26 mouse cellular contexts compared by ENCODE assay signal in genomic region chr6:128854895-128855294, GRCm38 (mm10). TPM values are rescaled to one million over a fixed set of nuclear protein-coding genes. Genes with fewer than 3 reads are reported as not detected.
DNase-seq lines count a peak whose midpoint lies in the region; ATAC-seq and TF ChIP-seq lines count a peak whose summit lies in the region.
"Had no signal": no experiment of that assay in that cellular context is flagged by ENCODE, and none has a peak within 500 bp of the region (broad histone marks: within the 10 kb centered on the region; RNA-seq: fewer than 3 reads in every experiment).

No protein-coding gene starts in this region.

- H3K4me1 ChIP-seq in midbrain, embryonic 11.5 days (ENCODE audit: control insufficient read depth, insufficient read depth, low read length) = no peaks in the 10 kb centered on the region
- H3K4me1 ChIP-seq in midbrain, embryonic 15.5 days = no peaks in the 10 kb centered on the region
- H3K4me1 ChIP-seq in intestine, postnatal 0 days (replicated peaks; ENCODE audit: control insufficient read depth, insufficient read depth, low read length) = peaks cover 4% of the 10 kb centered on the region; the same call in 1 of the 2 replicates
- H3K4me1 ChIP-seq: embryonic facial prominence, embryonic 12.5 days; forebrain, embryonic 13.5 days; forebrain, embryonic 15.5 days had no signal

- H3K27ac ChIP-seq in layer of hippocampus, adult 2 months = 0 out of 2 replicates have a peak overlapping the region, but pooled peaks have one; percentile 2
- no peak overlapping the region for H3K27ac ChIP-seq in midbrain, embryonic 11.5 days (ENCODE audit: low read depth, low read length)
- H3K27ac ChIP-seq in midbrain, embryonic 15.5 days = no peak overlapping the region
- no peak overlapping the region for H3K27ac ChIP-seq in intestine, postnatal 0 days (ENCODE audit: low read depth, low read length)
- H3K27ac ChIP-seq: embryonic facial prominence, embryonic 10.5 days; embryonic facial prominence, embryonic 12.5 days; forebrain, embryonic 13.5 days; forebrain, embryonic 15.5 days had no signal

- no peak overlapping the region for H3K9ac ChIP-seq in midbrain, embryonic 11.5 days (ENCODE audit: low read length)
- no peak overlapping the region for H3K9ac ChIP-seq in midbrain, embryonic 15.5 days
- no peak overlapping the region for H3K9ac ChIP-seq in intestine, postnatal 0 days (ENCODE audit: low read depth, low read length)
- H3K9ac ChIP-seq: embryonic facial prominence, embryonic 12.5 days; forebrain, embryonic 13.5 days; forebrain, embryonic 15.5 days; forebrain, postnatal 0 days had no signal

- H3K4me3 ChIP-seq in layer of hippocampus, adult 2 months = no peak overlapping the region
- no peak overlapping the region for H3K4me3 ChIP-seq in midbrain, embryonic 11.5 days (ENCODE audit: low read depth, low read length)
- no peak overlapping the region for H3K4me3 ChIP-seq in midbrain, embryonic 15.5 days
- no peak overlapping the region for H3K4me3 ChIP-seq in intestine, postnatal 0 days (ENCODE audit: low read depth, low read length)
- H3K4me3 ChIP-seq: embryonic facial prominence, embryonic 10.5 days; embryonic facial prominence, embryonic 12.5 days; forebrain, embryonic 13.5 days; forebrain, embryonic 15.5 days had no signal

- no peak for DNase-seq in layer of hippocampus, adult 2 months (ENCODE audit: low spot score in 2 of 2)
- DNase-seq in layer of hippocampus, postnatal 25 days (ENCODE audit: extremely low spot score in 1 of 2, low spot score in 1 of 2) = no peak
- DNase-seq in midbrain, embryonic 11.5 days (ENCODE audit: low spot score, missing footprints) = peak; percentile 33
- no peak for DNase-seq in B cell, adult 2 months
- DNase-seq: adrenal gland, adult 2 months; adrenal gland, postnatal 10 days; adrenal gland, postnatal 25 days; cerebellum, adult 11 months; cerebellum, adult 18-20 months; cerebellum, adult 8-10 months; cerebellum, adult 9-11 months; forebrain, postnatal 0 days had no signal

- H3K9me3 ChIP-seq in midbrain, embryonic 11.5 days (ENCODE audit: control insufficient read depth, low read length) = no peaks in the 10 kb centered on the region
- H3K9me3 ChIP-seq in midbrain, embryonic 15.5 days = no peaks in the 10 kb centered on the region
- no peaks in the 10 kb centered on the region for H3K9me3 ChIP-seq in intestine, postnatal 0 days (ENCODE audit: control insufficient read depth)
- H3K9me3 ChIP-seq: embryonic facial prominence, embryonic 10.5 days; embryonic facial prominence, embryonic 12.5 days; forebrain, embryonic 13.5 days; forebrain, embryonic 15.5 days had no signal

- 95% methylated on average over 3 of the region's 3 CpGs for WGBS in midbrain, embryonic 11.5 days
- 92% methylated on average over 3 of the region's 3 CpGs for WGBS in midbrain, embryonic 15.5 days
- 53% methylated on average over 3 of the region's 3 CpGs for WGBS in intestine, postnatal 0 days

- no peaks in the 10 kb centered on the region for H3K27me3 ChIP-seq in midbrain, embryonic 11.5 days (ENCODE audit: control insufficient read depth, insufficient read depth, low read length)
- no peaks in the 10 kb centered on the region for H3K27me3 ChIP-seq in midbrain, embryonic 15.5 days (replicated peaks)
- no peaks in the 10 kb centered on the region for H3K27me3 ChIP-seq in intestine, postnatal 0 days (replicated peaks; ENCODE audit: control insufficient read depth, insufficient read depth, low read length)
- H3K27me3 ChIP-seq: embryonic facial prominence, embryonic 12.5 days; forebrain, embryonic 13.5 days; forebrain, embryonic 15.5 days had no signal

- no peak for TF ChIP-seq CTCF in layer of hippocampus, adult 2 months (conservative IDR thresholded peaks at IDR 0.05)
- TF ChIP-seq CTCF in intestine, postnatal 0 days (IDR thresholded peaks at IDR 0.05; ENCODE audit: low read depth) = no peak

- no peak overlapping the region for H3K4me2 ChIP-seq in midbrain, embryonic 11.5 days
- H3K4me2 ChIP-seq in midbrain, embryonic 15.5 days = no peak overlapping the region
- H3K4me2 ChIP-seq in intestine, postnatal 0 days (replicated peaks; ENCODE audit: low read depth) = no peak overlapping the region
- H3K4me2 ChIP-seq: embryonic facial prominence, embryonic 12.5 days; forebrain, embryonic 15.5 days had no signal

- no peaks in the 10 kb centered on the region for H3K36me3 ChIP-seq in midbrain, embryonic 11.5 days (ENCODE audit: control insufficient read depth, insufficient read depth, low read length)
- no peaks in the 10 kb centered on the region for H3K36me3 ChIP-seq in midbrain, embryonic 15.5 days (replicated peaks)
- H3K36me3 ChIP-seq in intestine, postnatal 0 days (ENCODE audit: control insufficient read depth, insufficient read depth) = no peaks in the 10 kb centered on the region
- H3K36me3 ChIP-seq: embryonic facial prominence, embryonic 10.5 days; embryonic facial prominence, embryonic 12.5 days; forebrain, embryonic 15.5 days had no signal

- ATAC-seq in midbrain, embryonic 11.5 days (ENCODE audit: low FRiP score) = no peak
- no peak for ATAC-seq in midbrain, embryonic 15.5 days (replicated peaks)
- ATAC-seq in intestine, postnatal 0 days = peak; percentile 70; the same call in 1 of the 2 replicates

RNA-seq across cellular contexts. Expression of gene Klrb1b, which starts 28.8 kb away (rescaled TPM):
- not detected for total RNA-seq in layer of hippocampus, adult 2 months (2021)
- not detected for total RNA-seq in layer of hippocampus, postnatal 25 days (2021)
- not detected in 2 replicates for polyA plus RNA-seq in midbrain, embryonic 11.5 days (2014; fragmentation: Nextera tagmentation; extraction: Ambion mirVana)
- polyA plus RNA-seq in midbrain, embryonic 15.5 days (2015; fragmentation: Nextera tagmentation; extraction: Ambion mirVana) = not detected in 2 replicates
- polyA plus RNA-seq in intestine, postnatal 0 days (2015; fragmentation: Nextera tagmentation; extraction: Ambion mirVana) = 0.35 and 0.80 TPM in 2 replicates
- total RNA-seq: adrenal gland, postnatal 25 days; ES-E14; forebrain, postnatal 0 days; MEL had no signal
- polyA plus RNA-seq: adrenal gland, adult 2 months; brain, embryonic 14.5 days; C2C12; cortical plate, adult 2 months; embryonic facial prominence, embryonic 10.5 days; embryonic facial prominence, embryonic 12.5 days; forebrain, embryonic 11.5 days; forebrain, embryonic 13.5 days; forebrain, embryonic 15.5 days; forebrain, postnatal 0 days had no signal

RNA-seq across cellular contexts. Expression of gene Gm44511, which starts 28.8 kb away (rescaled TPM):
- total RNA-seq in layer of hippocampus, adult 2 months (2021) = not detected
- total RNA-seq in layer of hippocampus, postnatal 25 days (2021) = not detected
- polyA plus RNA-seq in midbrain, embryonic 11.5 days (2014; fragmentation: Nextera tagmentation; extraction: Ambion mirVana) = not detected in 2 replicates
- not detected in 2 replicates for polyA plus RNA-seq in midbrain, embryonic 15.5 days (2015; fragmentation: Nextera tagmentation; extraction: Ambion mirVana)
- 0.25 TPM in 1 of 2 replicates, not detected in the other for polyA plus RNA-seq in intestine, postnatal 0 days (2015; fragmentation: Nextera tagmentation; extraction: Ambion mirVana)
- total RNA-seq: adrenal gland, adult 2 months; adrenal gland, postnatal 10 days; adrenal gland, postnatal 25 days; adrenal gland, postnatal 4 days; ES-E14; forebrain, postnatal 0 days; MEL had no signal
- polyA plus RNA-seq: adrenal gland, adult 2 months; brain, embryonic 14.5 days; C2C12; cortical plate, adult 2 months; embryonic facial prominence, embryonic 10.5 days; embryonic facial prominence, embryonic 12.5 days; forebrain, embryonic 11.5 days; forebrain, embryonic 13.5 days; forebrain, embryonic 15.5 days; forebrain, postnatal 0 days had no signal

RNA-seq across cellular contexts. Expression of gene Clec2i, which starts 32.5 kb away (rescaled TPM):
- total RNA-seq in layer of hippocampus, adult 2 months (2021) = not detected
- not detected for total RNA-seq in layer of hippocampus, postnatal 25 days (2021)
- not detected in 2 replicates for polyA plus RNA-seq in midbrain, embryonic 11.5 days (2014; fragmentation: Nextera tagmentation; extraction: Ambion mirVana)
- polyA plus RNA-seq in midbrain, embryonic 15.5 days (2015; fragmentation: Nextera tagmentation; extraction: Ambion mirVana) = 0.06 TPM in 1 of 2 replicates, not detected in the other
- 0.18 and 0.21 TPM in 2 replicates for polyA plus RNA-seq in intestine, postnatal 0 days (2015; fragmentation: Nextera tagmentation; extraction: Ambion mirVana)
- total RNA-seq: adrenal gland, postnatal 25 days; forebrain, postnatal 0 days; MEL had no signal
- polyA plus RNA-seq: adrenal gland, adult 2 months; brain, embryonic 14.5 days; C2C12; cortical plate, adult 2 months; embryonic facial prominence, embryonic 10.5 days; embryonic facial prominence, embryonic 12.5 days; embryonic facial prominence, embryonic 14.5 days; forebrain, embryonic 11.5 days; forebrain, embryonic 13.5 days; forebrain, embryonic 15.5 days had no signal

RNA-seq across cellular contexts. Expression of gene BC035044, which starts 36.0 kb away (rescaled TPM):
- 1 to 10 TPM; 2.0 to 2.8 TPM for total RNA-seq in layer of hippocampus, adult 2 months (2021)
- 1 to 10 TPM; 1.5 to 2.3 TPM for total RNA-seq in layer of hippocampus, postnatal 25 days (2021)
- polyA plus RNA-seq in midbrain, embryonic 11.5 days (2014; fragmentation: Nextera tagmentation; extraction: Ambion mirVana) = 0.67 and 0.90 TPM in 2 replicates
- polyA plus RNA-seq in midbrain, embryonic 15.5 days (2015; fragmentation: Nextera tagmentation; extraction: Ambion mirVana) = 0.51 and 0.62 TPM in 2 replicates
- 1.2 and 1.4 TPM in 2 replicates for polyA plus RNA-seq in intestine, postnatal 0 days (2015; fragmentation: Nextera tagmentation; extraction: Ambion mirVana)
- total RNA-seq: ES-E14, MEL had no signal
- polyA plus RNA-seq: C2C12 had no signal
